Mouse (Mus musculus): ENCODE measurements around the gene Acy3. TPM values are rescaled to one million over a fixed set of nuclear protein-coding genes. Genes with fewer than 3 reads are reported as not detected.

Gene Acy3
- polyA plus RNA-seq (2014; fragmentation: Illumina TruSeq; extraction: RNeasy Lipid Tissue Mini Kit (QIAGEN cat#74804); ENCODE audit: low read depth, low replicate concordance) = 3.2 TPM

GRCm38 (mm10) chr19:3986334-3986733 lies at the start of gene Acy3:
Gene Acy3 (plus strand): TSS chr19:3986570.

GRCm38 (mm10) chr19:3958470-3958869 lies 27.9 kb upstream of the Acy3 start, which contains the start of gene Aldh3b3:
Gene Aldh3b3 (plus strand): TSS chr19:3958645.

GRCm38 (mm10) chr19:3972229-3972628 lies 14.1 kb upstream of the Acy3 start, which contains the start of gene Aldh3b2:
Gene Aldh3b2 (plus strand): TSS chr19:3972328.

GRCm38 (mm10) chr19:3992416-3992815 lies 6.0 kb downstream of the Acy3 start, which contains the start of gene Tbx10:
Gene Tbx10 (plus strand): TSS chr19:3992752.

GRCm38 (mm10) chr19:4000119-4000900 lies 13.9 kb downstream of the Acy3 start, which contains the start of the genes Nudt8 and Gm49405:
Gene Nudt8 (plus strand): TSS chr19:4000580.
Gene Gm49405 (plus strand): TSS chr19:4000626.

GRCm38 (mm10) chr19:4003112-4003511 lies 16.7 kb downstream of the Acy3 start, which contains the start of gene Doc2g:
Gene Doc2g (plus strand): TSS chr19:4003313.

GRCm38 (mm10) chr19:4012432-4013022 lies 26.2 kb downstream of the Acy3 start, which contains the start of gene Ndufv1:
Gene Ndufv1 (minus strand): TSS chr19:4012806.

GRCm38 (mm10) chr19:4037788-4038232 lies 51.4 kb downstream of the Acy3 start, which contains the start of gene Gstp1:
Gene Gstp1 (minus strand): TSS chr19:4037985.

Other genes with a start within 250 kb of the Acy3 start
- gene Kmt5b, start 219.1 kb upstream of the Acy3 start, polyA plus RNA-seq (2014; fragmentation: Illumina TruSeq; extraction: RNeasy Lipid Tissue Mini Kit (QIAGEN cat#74804); ENCODE audit: low read depth, low replicate concordance) = 203 TPM
- 119 TPM for gene Chka, start 134.8 kb upstream of the Acy3 start, polyA plus RNA-seq (2014; fragmentation: Illumina TruSeq; extraction: RNeasy Lipid Tissue Mini Kit (QIAGEN cat#74804); ENCODE audit: low read depth, low replicate concordance)
- gene Tcirg1, start 79.4 kb upstream of the Acy3 start, polyA plus RNA-seq (2014; fragmentation: Illumina TruSeq; extraction: RNeasy Lipid Tissue Mini Kit (QIAGEN cat#74804); ENCODE audit: low read depth, low replicate concordance) = 2.0 TPM
- 10.0 TPM for gene Ndufs8, start 73.8 kb upstream of the Acy3 start, polyA plus RNA-seq (2014; fragmentation: Illumina TruSeq; extraction: RNeasy Lipid Tissue Mini Kit (QIAGEN cat#74804); ENCODE audit: low read depth, low replicate concordance)
- gene Aldh3b1, start 56.8 kb upstream of the Acy3 start, polyA plus RNA-seq (2014; fragmentation: Illumina TruSeq; extraction: RNeasy Lipid Tissue Mini Kit (QIAGEN cat#74804); ENCODE audit: low read depth, low replicate concordance) = 9.5 TPM
- 2.3 TPM for gene Unc93b1, start 51.4 kb upstream of the Acy3 start, polyA plus RNA-seq (2014; fragmentation: Illumina TruSeq; extraction: RNeasy Lipid Tissue Mini Kit (QIAGEN cat#74804); ENCODE audit: low read depth, low replicate concordance)
- gene Aldh3b3, start 27.9 kb upstream of the Acy3 start, polyA plus RNA-seq (2014; fragmentation: Illumina TruSeq; extraction: RNeasy Lipid Tissue Mini Kit (QIAGEN cat#74804); ENCODE audit: low read depth, low replicate concordance) = not detected
- gene Aldh3b2, start 14.2 kb upstream of the Acy3 start, polyA plus RNA-seq (2014; fragmentation: Illumina TruSeq; extraction: RNeasy Lipid Tissue Mini Kit (QIAGEN cat#74804); ENCODE audit: low read depth, low replicate concordance) = 0.99 TPM
- not detected for gene Tbx10, start 6.2 kb downstream of the Acy3 start, polyA plus RNA-seq (2014; fragmentation: Illumina TruSeq; extraction: RNeasy Lipid Tissue Mini Kit (QIAGEN cat#74804); ENCODE audit: low read depth, low replicate concordance)
- not detected for gene Nudt8, start 14.0 kb downstream of the Acy3 start, polyA plus RNA-seq (2014; fragmentation: Illumina TruSeq; extraction: RNeasy Lipid Tissue Mini Kit (QIAGEN cat#74804); ENCODE audit: low read depth, low replicate concordance)
- not detected for gene Gm49405, start 14.1 kb downstream of the Acy3 start, polyA plus RNA-seq (2014; fragmentation: Illumina TruSeq; extraction: RNeasy Lipid Tissue Mini Kit (QIAGEN cat#74804); ENCODE audit: low read depth, low replicate concordance)
- not detected for gene Doc2g, start 16.7 kb downstream of the Acy3 start, polyA plus RNA-seq (2014; fragmentation: Illumina TruSeq; extraction: RNeasy Lipid Tissue Mini Kit (QIAGEN cat#74804); ENCODE audit: low read depth, low replicate concordance)
- gene Ndufv1, start 26.2 kb downstream of the Acy3 start, polyA plus RNA-seq (2014; fragmentation: Illumina TruSeq; extraction: RNeasy Lipid Tissue Mini Kit (QIAGEN cat#74804); ENCODE audit: low read depth, low replicate concordance) = 6.6 TPM
- 19.5 TPM for gene Gstp1, start 51.4 kb downstream of the Acy3 start, polyA plus RNA-seq (2014; fragmentation: Illumina TruSeq; extraction: RNeasy Lipid Tissue Mini Kit (QIAGEN cat#74804); ENCODE audit: low read depth, low replicate concordance)
- 9.4 TPM for gene Gstp2, start 59.5 kb downstream of the Acy3 start, polyA plus RNA-seq (2014; fragmentation: Illumina TruSeq; extraction: RNeasy Lipid Tissue Mini Kit (QIAGEN cat#74804); ENCODE audit: low read depth, low replicate concordance)
- gene Gstp3, start 73.0 kb downstream of the Acy3 start, polyA plus RNA-seq (2014; fragmentation: Illumina TruSeq; extraction: RNeasy Lipid Tissue Mini Kit (QIAGEN cat#74804); ENCODE audit: low read depth, low replicate concordance) = not detected
- not detected for gene Cabp2, start 95.0 kb downstream of the Acy3 start, polyA plus RNA-seq (2014; fragmentation: Illumina TruSeq; extraction: RNeasy Lipid Tissue Mini Kit (QIAGEN cat#74804); ENCODE audit: low read depth, low replicate concordance)
- 1.1 TPM for gene Cdk2ap2, start 110.6 kb downstream of the Acy3 start, polyA plus RNA-seq (2014; fragmentation: Illumina TruSeq; extraction: RNeasy Lipid Tissue Mini Kit (QIAGEN cat#74804); ENCODE audit: low read depth, low replicate concordance)
- gene Pitpnm1, start 113.4 kb downstream of the Acy3 start, polyA plus RNA-seq (2014; fragmentation: Illumina TruSeq; extraction: RNeasy Lipid Tissue Mini Kit (QIAGEN cat#74804); ENCODE audit: low read depth, low replicate concordance) = 0.87 TPM
- 1.1 TPM for gene Aip, start 139.3 kb downstream of the Acy3 start, polyA plus RNA-seq (2014; fragmentation: Illumina TruSeq; extraction: RNeasy Lipid Tissue Mini Kit (QIAGEN cat#74804); ENCODE audit: low read depth, low replicate concordance)
- gene Gpr152, start 153.2 kb downstream of the Acy3 start, polyA plus RNA-seq (2014; fragmentation: Illumina TruSeq; extraction: RNeasy Lipid Tissue Mini Kit (QIAGEN cat#74804); ENCODE audit: low read depth, low replicate concordance) = not detected
- not detected for gene Cabp4, start 157.5 kb downstream of the Acy3 start, polyA plus RNA-seq (2014; fragmentation: Illumina TruSeq; extraction: RNeasy Lipid Tissue Mini Kit (QIAGEN cat#74804); ENCODE audit: low read depth, low replicate concordance)
- gene Coro1b, start 162.0 kb downstream of the Acy3 start, polyA plus RNA-seq (2014; fragmentation: Illumina TruSeq; extraction: RNeasy Lipid Tissue Mini Kit (QIAGEN cat#74804); ENCODE audit: low read depth, low replicate concordance) = 31.5 TPM
- gene Ptprcap, start 167.0 kb downstream of the Acy3 start, polyA plus RNA-seq (2014; fragmentation: Illumina TruSeq; extraction: RNeasy Lipid Tissue Mini Kit (QIAGEN cat#74804); ENCODE audit: low read depth, low replicate concordance) = 3.5 TPM
- gene Rps6kb2, start 176.8 kb downstream of the Acy3 start, polyA plus RNA-seq (2014; fragmentation: Illumina TruSeq; extraction: RNeasy Lipid Tissue Mini Kit (QIAGEN cat#74804); ENCODE audit: low read depth, low replicate concordance) = 3.1 TPM
- 0.93 TPM for gene Carns1, start 188.9 kb downstream of the Acy3 start, polyA plus RNA-seq (2014; fragmentation: Illumina TruSeq; extraction: RNeasy Lipid Tissue Mini Kit (QIAGEN cat#74804); ENCODE audit: low read depth, low replicate concordance)
- not detected for gene Tbc1d10c, start 204.7 kb downstream of the Acy3 start, polyA plus RNA-seq (2014; fragmentation: Illumina TruSeq; extraction: RNeasy Lipid Tissue Mini Kit (QIAGEN cat#74804); ENCODE audit: low read depth, low replicate concordance)
- 103 TPM for gene Ppp1ca, start 205.5 kb downstream of the Acy3 start, polyA plus RNA-seq (2014; fragmentation: Illumina TruSeq; extraction: RNeasy Lipid Tissue Mini Kit (QIAGEN cat#74804); ENCODE audit: low read depth, low replicate concordance)
- gene Rad9a, start 215.1 kb downstream of the Acy3 start, polyA plus RNA-seq (2014; fragmentation: Illumina TruSeq; extraction: RNeasy Lipid Tissue Mini Kit (QIAGEN cat#74804); ENCODE audit: low read depth, low replicate concordance) = 3.1 TPM
- gene Clcf1, start 227.7 kb downstream of the Acy3 start, polyA plus RNA-seq (2014; fragmentation: Illumina TruSeq; extraction: RNeasy Lipid Tissue Mini Kit (QIAGEN cat#74804); ENCODE audit: low read depth, low replicate concordance) = 0.70 TPM
- not detected for gene AC109138.7, start 227.8 kb downstream of the Acy3 start, polyA plus RNA-seq (2014; fragmentation: Illumina TruSeq; extraction: RNeasy Lipid Tissue Mini Kit (QIAGEN cat#74804); ENCODE audit: low read depth, low replicate concordance)
- not detected for gene Pold4, start 245.3 kb downstream of the Acy3 start, polyA plus RNA-seq (2014; fragmentation: Illumina TruSeq; extraction: RNeasy Lipid Tissue Mini Kit (QIAGEN cat#74804); ENCODE audit: low read depth, low replicate concordance)

Measured in adrenal gland, adult 10 weeks (tissue).